Mouse (Mus musculus): Measurements from ENCODE around the gene Cdk6. TPM values are rescaled to one million over a fixed set of nuclear protein-coding genes. Genes with fewer than 3 reads are reported as not detected.

Cdk6 gene
- total and polyA plus RNA-seq, 3 experiments = 40.4 to 171 (median 50.8) TPM

DNA sequence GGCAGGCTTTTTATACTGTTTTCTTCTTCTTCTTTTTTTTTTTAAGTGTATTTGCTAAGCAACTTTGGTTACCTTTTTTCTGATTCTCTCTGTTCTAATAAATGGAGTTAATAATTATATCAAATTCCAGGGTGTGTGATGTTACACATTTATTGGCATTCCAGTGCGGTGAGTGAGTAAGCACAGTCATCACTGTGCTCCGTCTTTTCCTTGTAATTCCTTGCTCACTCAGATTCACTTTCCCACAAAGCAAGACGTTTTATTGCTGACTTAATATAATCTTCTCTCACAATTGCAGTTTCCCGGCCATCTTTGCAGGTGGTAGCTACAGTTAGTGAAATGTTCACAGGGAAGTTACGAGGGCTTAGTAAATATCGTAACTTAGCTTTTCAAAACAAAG is 19.2 kb upstream of the Cdk6 start:
- dilution Hi-C loops (cut with MboI; ENCODE audit: extremely low pct_ligation_motif_present, extremely low pct_unique_long_range_greater_than_20kb, low sequenced_read_pairs) = no loop called here
- H3K79me2 ChIP-seq (replicated peaks; ENCODE audit: control insufficient read depth, extremely low read depth, insufficient read depth, poor library complexity, severe bottlenecking) = no peaks in the 10 kb centered on the region
- in situ Hi-C loops (cut with MboI; ENCODE audit: low pct_ligation_motif_present, low pct_unique_long_range_greater_than_20kb, low sequenced_read_pairs) = no loop called here
- no peak for DNase-seq (ENCODE audit: extremely low read depth)
- H3K27me3 ChIP-seq (replicated peaks) = no peaks in the 10 kb centered on the region
- no peak overlapping the region for H3K27ac ChIP-seq (ENCODE audit: insufficient read depth, low read depth)
- TF ChIP-seq MYC (IDR thresholded peaks at IDR 0.05; ENCODE audit: low read depth, low read length) (no peak), PAX5 (IDR thresholded peaks at IDR 0.05; ENCODE audit: low read length) (no peak), JUN (IDR thresholded peaks at IDR 0.05; ENCODE audit: insufficient read depth, low read depth, low read length) (no peak), ZNF384 (IDR thresholded peaks at IDR 0.05; ENCODE audit: low read depth, low read length) (no peak), NELFE (IDR thresholded peaks at IDR 0.05; ENCODE audit: low read depth, low read length) (no peak), CHD1 (IDR thresholded peaks at IDR 0.05; ENCODE audit: low read depth, low read length) (no peak), MAFK (IDR thresholded peaks at IDR 0.05; ENCODE audit: insufficient replicate concordance, low read length) (no peak), ZC3H11A (IDR thresholded peaks at IDR 0.05; ENCODE audit: low read depth, low read length) (no peak), TCF12 (IDR thresholded peaks at IDR 0.05; ENCODE audit: low read depth, low read length) (no peak), ETS1 (conservative IDR thresholded peaks at IDR 0.05; ENCODE audit: low read depth, low read length) (no peak), TBP (conservative IDR thresholded peaks at IDR 0.05; ENCODE audit: low read depth, low read length) (no peak), EP300 (IDR thresholded peaks at IDR 0.05; ENCODE audit: low read length) (no peak), CHD2 (IDR thresholded peaks at IDR 0.05; ENCODE audit: low read length) (no peak), BHLHE40 (IDR thresholded peaks at IDR 0.05; ENCODE audit: low read depth, low read length) (no peak), ELF1 (IDR thresholded peaks at IDR 0.05; ENCODE audit: low read depth, low read length) (no peak), SMC3 (IDR thresholded peaks at IDR 0.05; ENCODE audit: low read depth, low read length) (no peak), IRF4 (IDR thresholded peaks at IDR 0.05; ENCODE audit: low read depth, low read length) (no peak), CTCF (conservative IDR thresholded peaks at IDR 0.05 in 1 of 2, IDR thresholded peaks at IDR 0.05 in 1 of 2; ENCODE audit: low read depth in 2 of 2, low read length in 2 of 2) (no peak), NRF1 (IDR thresholded peaks at IDR 0.05; ENCODE audit: low read depth, low read length) (no peak), MXI1 (IDR thresholded peaks at IDR 0.05; ENCODE audit: low read depth, low read length) (no peak)
- peaks cover 4% of the 10 kb centered on the region in 2 experiments; a peak in 3 of 4 replicates for H3K4me1 ChIP-seq (ENCODE audit: control insufficient read depth in 1 of 2, insufficient read depth in 2 of 2)
- H3K36me3 ChIP-seq (replicated peaks in 1 of 2; ENCODE audit: control insufficient read depth in 1 of 2, insufficient read depth in 1 of 2, low read length in 1 of 2) = no peaks in the 10 kb centered on the region
- H3K4me3 ChIP-seq (replicated peaks in 1 of 3; ENCODE audit: low read depth in 2 of 3, low read length in 2 of 3, poor library complexity in 1 of 3) = no peak overlapping the region
- no peak overlapping the region for H3K4me2 ChIP-seq (ENCODE audit: insufficient read depth, low read depth, poor library complexity, severe bottlenecking)
- no peaks in the 10 kb centered on the region for H3K9me3 ChIP-seq (replicated peaks; ENCODE audit: low read length)
- H3K9ac ChIP-seq (ENCODE audit: insufficient read depth, low read depth) = no peak overlapping the region

DNA sequence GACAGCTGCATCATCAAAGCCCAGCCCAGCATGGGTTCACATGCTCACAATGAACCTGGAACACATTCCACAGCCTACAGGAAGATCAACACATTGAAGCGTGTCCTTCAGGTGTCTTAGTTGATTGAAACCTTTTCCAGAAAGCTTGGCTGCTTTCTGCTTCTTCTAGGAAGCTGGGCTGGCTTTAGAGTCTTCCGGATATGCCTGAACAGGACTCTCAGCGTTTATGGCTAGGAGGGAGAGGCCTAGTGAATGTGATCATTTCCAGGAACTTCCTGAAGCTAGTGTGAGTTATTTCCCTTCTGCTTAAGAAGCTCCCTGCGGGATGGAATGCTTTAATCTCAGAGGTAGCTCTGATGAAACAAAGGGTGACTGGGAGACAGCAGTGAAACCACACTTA is 17.2 kb upstream of the Cdk6 start:
- no peak overlapping the region for H3K9ac ChIP-seq (ENCODE audit: insufficient read depth, low read depth)
- no peak overlapping the region for H3K4me3 ChIP-seq (replicated peaks in 1 of 3; ENCODE audit: low read depth in 2 of 3, low read length in 2 of 3, poor library complexity in 1 of 3)
- H3K27ac ChIP-seq (ENCODE audit: insufficient read depth, low read depth) = no peak overlapping the region
- no peak for DNase-seq (ENCODE audit: extremely low read depth)
- dilution Hi-C loops (cut with MboI; ENCODE audit: extremely low pct_ligation_motif_present, extremely low pct_unique_long_range_greater_than_20kb, low sequenced_read_pairs) = no loop called here
- H3K79me2 ChIP-seq (replicated peaks; ENCODE audit: control insufficient read depth, extremely low read depth, insufficient read depth, poor library complexity, severe bottlenecking) = no peaks in the 10 kb centered on the region
- no peak overlapping the region for H3K4me2 ChIP-seq (ENCODE audit: insufficient read depth, low read depth, poor library complexity, severe bottlenecking)
- no peak for TF ChIP-seq CHD2 (IDR thresholded peaks at IDR 0.05; ENCODE audit: low read length)
- TF ChIP-seq ZC3H11A (IDR thresholded peaks at IDR 0.05; ENCODE audit: low read depth, low read length) = no peak
- TF ChIP-seq JUN (IDR thresholded peaks at IDR 0.05; ENCODE audit: insufficient read depth, low read depth, low read length) = no peak
- no peak for TF ChIP-seq MEF2A (IDR thresholded peaks at IDR 0.05; ENCODE audit: borderline replicate concordance, low read depth, low read length)
- no peak for TF ChIP-seq UBTF (IDR thresholded peaks at IDR 0.05; ENCODE audit: low read depth, low read length)
- in situ Hi-C loops (cut with MboI; ENCODE audit: low pct_ligation_motif_present, low pct_unique_long_range_greater_than_20kb, low sequenced_read_pairs) = no loop called here
- no peaks in the 10 kb centered on the region for H3K4me1 ChIP-seq (ENCODE audit: control insufficient read depth in 1 of 2, insufficient read depth in 2 of 2)
- no peaks in the 10 kb centered on the region for H3K9me3 ChIP-seq (replicated peaks; ENCODE audit: low read length)
- H3K27me3 ChIP-seq (replicated peaks) = no peaks in the 10 kb centered on the region
- no peaks in the 10 kb centered on the region for H3K36me3 ChIP-seq (replicated peaks in 1 of 2; ENCODE audit: control insufficient read depth in 1 of 2, insufficient read depth in 1 of 2, low read length in 1 of 2)

Measured in CH12.LX (cell line).